Comparison of ENCODE assay signal across 8 mouse cellular contexts in genomic region chr2:68860391-68860790, GRCm38 (mm10). TPM values are rescaled to one million over a fixed set of nuclear protein-coding genes. Genes with fewer than 3 reads are reported as not detected.
DNase-seq lines count a peak whose midpoint lies in the region; ATAC-seq lines count a peak whose summit lies in the region.

No protein-coding gene starts in this region.

- H3K9me3 ChIP-seq in heart, embryonic 10.5 days = no peaks in the 10 kb centered on the region
- no peaks in the 10 kb centered on the region for H3K9me3 ChIP-seq in embryonic facial prominence, embryonic 10.5 days
- H3K9me3 ChIP-seq in intestine, embryonic 15.5 days = no peaks in the 10 kb centered on the region
- H3K9me3 ChIP-seq in midbrain, embryonic 15.5 days = no peaks in the 10 kb centered on the region

- no peak for DNase-seq in heart, embryonic 10.5 days (ENCODE audit: low spot score)
- no peak for DNase-seq in heart, adult 8-10 months (ENCODE audit: low spot score)
- no peak for DNase-seq in embryonic facial prominence, embryonic 10.5 days (ENCODE audit: low spot score)
- no peak for DNase-seq in right cerebral cortex, postnatal 25 days
- DNase-seq in layer of hippocampus, adult 9-10 months (ENCODE audit: low spot score) = no peak
- DNase-seq in thymus, postnatal 36 days = no peak

- no peaks in the 10 kb centered on the region for H3K36me3 ChIP-seq in heart, embryonic 10.5 days
- no peaks in the 10 kb centered on the region for H3K36me3 ChIP-seq in embryonic facial prominence, embryonic 10.5 days (replicated peaks)
- no peaks in the 10 kb centered on the region for H3K36me3 ChIP-seq in intestine, embryonic 15.5 days
- H3K36me3 ChIP-seq in midbrain, embryonic 15.5 days (replicated peaks) = no peaks in the 10 kb centered on the region

- no peak for ATAC-seq in intestine, embryonic 15.5 days
- no peak for ATAC-seq in midbrain, embryonic 15.5 days (replicated peaks)

- H3K27me3 ChIP-seq in heart, embryonic 10.5 days (ENCODE audit: insufficient read depth, poor library complexity, severe bottlenecking) = peaks cover 5% of the 10 kb centered on the region; the same call in 1 of the 2 replicates
- peaks cover 15% of the 10 kb centered on the region for H3K27me3 ChIP-seq in embryonic facial prominence, embryonic 10.5 days (replicated peaks; ENCODE audit: low read depth, poor library complexity, severe bottlenecking)
- H3K27me3 ChIP-seq in intestine, embryonic 15.5 days (replicated peaks) = no peaks in the 10 kb centered on the region
- peaks cover 4% of the 10 kb centered on the region; the same call in 1 of the 2 replicates for H3K27me3 ChIP-seq in midbrain, embryonic 15.5 days (replicated peaks)

- H3K4me1 ChIP-seq in heart, embryonic 10.5 days = peaks cover 19% of the 10 kb centered on the region
- peaks cover 29% of the 10 kb centered on the region for H3K4me1 ChIP-seq in embryonic facial prominence, embryonic 10.5 days
- peaks cover 9% of the 10 kb centered on the region for H3K4me1 ChIP-seq in intestine, embryonic 15.5 days (replicated peaks)
- H3K4me1 ChIP-seq in midbrain, embryonic 15.5 days = peaks cover 13% of the 10 kb centered on the region

- H3K4me2 ChIP-seq in intestine, embryonic 15.5 days (replicated peaks) = peak overlapping the region; percentile 89
- peak overlapping the region; percentile 66 for H3K4me2 ChIP-seq in midbrain, embryonic 15.5 days

- peak overlapping the region; percentile 74; the same call in 1 of the 2 replicates for H3K4me3 ChIP-seq in heart, embryonic 10.5 days
- peak overlapping the region; percentile 85; the same call in 1 of the 2 replicates for H3K4me3 ChIP-seq in embryonic facial prominence, embryonic 10.5 days
- no peak overlapping the region for H3K4me3 ChIP-seq in intestine, embryonic 15.5 days (replicated peaks)
- no peak overlapping the region; the same call in 1 of the 2 replicates for H3K4me3 ChIP-seq in midbrain, embryonic 15.5 days

- H3K9ac ChIP-seq in intestine, embryonic 15.5 days = no peak overlapping the region
- no peak overlapping the region for H3K9ac ChIP-seq in midbrain, embryonic 15.5 days

- WGBS in heart, embryonic 10.5 days = 63% methylated on average over 2 of the region's 2 CpGs
- WGBS in embryonic facial prominence, embryonic 10.5 days = 58% methylated on average over 2 of the region's 2 CpGs
- WGBS in intestine, embryonic 15.5 days = 51% methylated on average over 2 of the region's 2 CpGs
- 70% methylated on average over 2 of the region's 2 CpGs for WGBS in midbrain, embryonic 15.5 days

- peak overlapping the region; percentile 91; the same call in 1 of the 2 replicates for H3K27ac ChIP-seq in heart, embryonic 10.5 days
- H3K27ac ChIP-seq in embryonic facial prominence, embryonic 10.5 days (replicated peaks) = no peak overlapping the region
- H3K27ac ChIP-seq in intestine, embryonic 15.5 days = no peak overlapping the region
- no peak overlapping the region for H3K27ac ChIP-seq in midbrain, embryonic 15.5 days

RNA-seq across cellular contexts. Expression of gene Cers6, which starts 0.8 kb away (rescaled TPM):
- 23.5 and 28.8 TPM in 2 replicates for polyA plus RNA-seq in heart, embryonic 10.5 days (2016; fragmentation: Nextera tagmentation; extraction: Ambion mirVana)
- 10 to 100 TPM in 1 of 4 experiments, 1 to 10 TPM in 3; 4.4 to 11.7 (median 7.1) TPM for total RNA-seq in heart, adult 8-10 months (2022)
- polyA plus RNA-seq in embryonic facial prominence, embryonic 10.5 days (2016; fragmentation: Nextera tagmentation; extraction: Ambion mirVana) = 28.4 and 28.8 TPM in 2 replicates
- polyA plus RNA-seq in intestine, embryonic 15.5 days (2015; fragmentation: Nextera tagmentation; extraction: Ambion mirVana) = 37.9 and 40.5 TPM in 2 replicates
- polyA plus RNA-seq in midbrain, embryonic 15.5 days (2015; fragmentation: Nextera tagmentation; extraction: Ambion mirVana) = 62.4 and 70.7 TPM in 2 replicates

Comparison
In these comparisons a context has a peak if more than half of its experiments do, and no peak if none do; other contexts are left out.
1. H3K4me3 ChIP-seq: peak in heart, embryonic 10.5 days (single experiment) and embryonic facial prominence, embryonic 10.5 days (single experiment); none in intestine, embryonic 15.5 days (single experiment) and midbrain, embryonic 15.5 days (single experiment).